Mouse (Mus musculus): ENCODE measurements at regions not wholly inside any gene's neighbourhood (a gene's known extent, or its start where the extent isn't known, plus 50 kb on each side); places are given as distances from the start of the nearest gene placed in this dataset.

DNA sequence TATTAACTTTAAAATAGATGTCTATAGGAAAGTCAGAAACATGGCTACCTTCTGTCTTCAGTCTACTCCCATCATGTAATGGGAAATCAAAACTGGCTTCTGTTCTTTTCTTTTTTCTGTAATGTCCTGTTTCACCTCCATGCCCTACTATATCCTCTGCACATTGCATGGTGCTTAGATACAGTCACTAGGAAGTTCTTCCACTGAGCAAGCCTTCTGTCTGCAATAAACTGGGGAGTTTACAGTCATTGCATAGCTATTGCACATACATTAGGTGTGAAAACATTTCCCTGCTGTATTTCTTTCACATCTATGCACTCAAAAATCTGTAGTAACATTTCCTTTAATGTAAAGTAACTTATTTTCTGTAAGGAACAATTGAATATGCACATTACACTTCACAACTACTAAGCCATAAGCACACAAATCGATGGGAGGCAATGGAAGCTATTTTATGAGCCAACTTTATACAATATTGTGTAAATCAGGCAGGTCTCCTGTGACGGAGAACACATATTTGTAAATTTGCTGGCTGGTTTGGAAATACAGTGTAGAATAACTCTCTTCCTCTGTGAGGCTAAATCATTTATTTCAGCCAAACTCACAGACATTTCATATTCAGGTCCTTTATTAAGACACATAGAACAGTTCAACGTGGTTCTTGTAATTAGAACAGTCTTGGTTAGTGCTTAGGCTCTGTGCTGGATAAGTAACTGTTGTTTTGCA, 60.6 kb upstream of the Inhba start:
- TF ChIP-seq CTCF (conservative IDR thresholded peaks at IDR 0.05) = no peak
- no peak for DNase-seq (ENCODE audit: low spot score in 2 of 2)
- H3K27ac ChIP-seq = peak overlapping the region; percentile 83
- no peak overlapping the region for H3K4me3 ChIP-seq
